Mouse (Mus musculus): Measurements from ENCODE around the gene Vmn2r65.

Gene Vmn2r65

GRCm38 (mm10) chr7:84964015-84964414, at the start of gene Vmn2r65:
Vmn2r65 (minus strand) TSS chr7:84964115.
- DNase-seq (ENCODE audit: low spot score) = no peak

- DNase-seq (ENCODE audit: low spot score) = no peak
Observed at GRCm38 (mm10) chr7:85012168-85012567, 48.3 kb upstream of the Vmn2r65 start, which contains the start of gene Vmn2r66. Vmn2r66 (minus strand) TSS chr7:85012268.

GRCm38 (mm10) chr7:84996694-84997093, 32.8 kb upstream of the Vmn2r65 start:
- no peak for DNase-seq (ENCODE audit: low spot score)

All from embryo, embryonic 10.5 days (tissue).